Mouse (Mus musculus): ENCODE results near the gene Scn3b.

DNA sequence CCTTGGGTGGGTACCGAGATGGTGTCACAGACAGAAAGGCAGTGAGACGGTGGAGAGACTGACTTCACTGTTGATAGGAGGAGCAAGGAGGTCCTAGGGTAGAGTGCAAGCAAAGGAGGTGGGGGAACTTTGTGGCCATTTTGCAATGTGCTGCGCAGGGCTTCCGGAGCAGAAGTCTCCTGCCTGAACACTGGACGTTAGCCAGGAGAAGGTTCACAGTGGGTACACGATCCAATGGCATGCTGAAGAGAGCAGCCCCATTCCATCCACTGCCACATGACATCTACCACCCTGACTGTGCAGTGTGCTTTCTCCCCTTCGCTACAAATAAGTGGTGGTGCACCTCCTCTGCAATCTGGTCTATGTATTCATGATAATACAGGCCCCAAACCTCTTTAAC, 3.8 kb downstream of the Scn3b start:
- TF ChIP-seq CTCF (IDR thresholded peaks at IDR 0.05; ENCODE audit: low read depth, low read length) (no peak), POLR2A (IDR thresholded peaks at IDR 0.05; ENCODE audit: insufficient read depth, low read length) (no peak), EP300 (IDR thresholded peaks at IDR 0.05; ENCODE audit: insufficient read depth, low read depth, low read length) (no peak)
